Comparison of ENCODE assay signal across 8 mouse cellular contexts in the genomic region with DNA sequence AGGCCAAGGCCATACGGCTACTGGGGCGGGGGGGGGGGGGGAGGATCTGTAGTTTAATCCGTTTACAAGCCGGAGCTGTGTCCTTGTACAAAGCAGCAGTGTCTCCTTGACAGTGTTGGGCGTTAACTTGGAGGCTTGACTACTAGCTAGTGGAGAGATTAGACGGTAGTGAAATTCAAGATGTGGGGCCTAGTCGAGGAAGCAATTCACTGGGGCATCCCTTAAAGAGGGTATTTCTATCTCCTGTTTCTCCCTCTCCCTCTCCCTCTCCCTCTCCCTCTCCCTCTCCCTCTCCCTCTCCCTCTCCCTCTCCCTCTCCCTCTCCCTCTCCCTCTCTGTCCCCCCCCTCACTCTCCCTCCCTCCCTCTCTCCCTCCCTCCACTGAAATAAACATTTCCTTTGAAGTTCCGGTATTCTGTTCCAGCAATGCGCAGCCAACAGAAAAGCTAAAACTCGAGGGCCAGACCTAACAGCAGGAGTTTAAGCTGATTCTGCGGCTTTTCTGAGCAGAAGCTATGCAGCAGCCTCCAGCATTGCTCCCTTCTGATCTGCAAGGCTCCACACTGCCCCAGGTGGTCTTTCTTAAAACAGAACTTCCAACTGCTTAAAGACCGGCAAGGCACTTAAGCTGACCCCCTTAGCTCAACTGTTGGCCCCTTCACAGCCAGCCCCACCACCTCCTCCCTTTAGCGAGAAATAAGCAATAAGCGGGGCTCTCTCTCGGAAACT. TPM values are rescaled to one million over a fixed set of nuclear protein-coding genes. Genes with fewer than 3 reads are reported as not detected.
DNase-seq lines count a peak whose midpoint lies in the region; ATAC-seq and TF ChIP-seq lines count a peak whose summit lies in the region.

No protein-coding gene starts in this region.

- no peak for TF ChIP-seq POLR2A in heart, adult 2 months (IDR thresholded peaks at IDR 0.05; ENCODE audit: insufficient read depth, low read depth, low read length)

- H3K27me3 ChIP-seq in heart, adult 2 months (ENCODE audit: control insufficient read depth, insufficient read depth, low read length) = peaks cover 2% of the 10 kb centered on the region; the same call in 1 of the 2 replicates
- no peaks in the 10 kb centered on the region for H3K27me3 ChIP-seq in forebrain, postnatal 0 days (ENCODE audit: insufficient read depth, low read length)
- H3K27me3 ChIP-seq in kidney, embryonic 16.5 days (ENCODE audit: insufficient read depth, low read length) = no peaks in the 10 kb centered on the region
- H3K27me3 ChIP-seq in lung, embryonic 16.5 days (ENCODE audit: control insufficient read depth, insufficient read depth, low read depth, low read length) = no peaks in the 10 kb centered on the region

- DNase-seq in heart, adult 2 months = peak in 1 of 2 experiments; percentile 5
- DNase-seq in heart, adult 11 months = no peak
- peak; percentile 83 for DNase-seq in R1 (ENCODE audit: low read depth, low spot score)
- peak; percentile 79 for DNase-seq in forebrain, postnatal 0 days
- peak; percentile 29 for DNase-seq in right cerebral cortex, postnatal 14 days
- DNase-seq in adrenal gland, adult 18-20 months (ENCODE audit: low spot score in 2 of 2) = no peak

- peak; percentile 42 for TF ChIP-seq CTCF in heart, adult 2 months (IDR thresholded peaks at IDR 0.05)
- TF ChIP-seq CTCF in forebrain, postnatal 0 days (IDR thresholded peaks at IDR 0.05; ENCODE audit: low read depth) = peak; percentile 70

- TF ChIP-seq EP300 in heart, adult 2 months (IDR thresholded peaks at IDR 0.05; ENCODE audit: insufficient read depth, low read depth, low read length) = no peak

- no peaks in the 10 kb centered on the region for H3K9me3 ChIP-seq in forebrain, postnatal 0 days (ENCODE audit: low read length)
- H3K9me3 ChIP-seq in kidney, embryonic 16.5 days (ENCODE audit: low read length) = no peaks in the 10 kb centered on the region
- H3K9me3 ChIP-seq in lung, embryonic 16.5 days (ENCODE audit: control insufficient read depth, low read length) = no peaks in the 10 kb centered on the region

- 5% methylated on average over 15 of the region's 15 CpGs for WGBS in heart, adult 2 months
- 1% methylated on average over 15 of the region's 15 CpGs for WGBS in forebrain, postnatal 0 days
- under 1% methylated on average over 15 of the region's 15 CpGs for WGBS in kidney, embryonic 16.5 days
- under 1% methylated on average over 14 of the region's 15 CpGs for WGBS in lung, embryonic 16.5 days

- H3K4me2 ChIP-seq in forebrain, postnatal 0 days (ENCODE audit: low read depth) = peak overlapping the region; percentile 33
- peak overlapping the region; percentile 45 for H3K4me2 ChIP-seq in kidney, embryonic 16.5 days (replicated peaks; ENCODE audit: low read depth, low read length)
- peak overlapping the region; percentile 50 for H3K4me2 ChIP-seq in lung, embryonic 16.5 days (ENCODE audit: low read depth, low read length)

- no peaks in the 10 kb centered on the region for H3K79me2 ChIP-seq in heart, adult 2 months (replicated peaks; ENCODE audit: control insufficient read depth, insufficient read depth, low read length)

- H3K27ac ChIP-seq in heart, adult 2 months = no peak overlapping the region
- no peak overlapping the region for H3K27ac ChIP-seq in forebrain, postnatal 0 days (ENCODE audit: low read depth, low read length)
- H3K27ac ChIP-seq in kidney, embryonic 16.5 days (ENCODE audit: low read length) = no peak overlapping the region
- peak overlapping the region; percentile 25; the same call in 1 of the 2 replicates for H3K27ac ChIP-seq in lung, embryonic 16.5 days (ENCODE audit: low read length)

- H3K4me3 ChIP-seq in heart, adult 2 months = no peak overlapping the region
- no peak overlapping the region for H3K4me3 ChIP-seq in forebrain, postnatal 0 days (ENCODE audit: low read depth, low read length)
- peak overlapping the region; percentile 26; the same call in 1 of the 2 replicates for H3K4me3 ChIP-seq in kidney, embryonic 16.5 days (ENCODE audit: low read length)
- H3K4me3 ChIP-seq in lung, embryonic 16.5 days (ENCODE audit: low read length) = peak overlapping the region; percentile 22

- ATAC-seq in forebrain, postnatal 0 days = peak; percentile 77
- peak; percentile 69; the same call in 1 of the 2 replicates for ATAC-seq in kidney, embryonic 16.5 days (ENCODE audit: low FRiP score, low TSS enrichment)
- peak; percentile 71 for ATAC-seq in lung, embryonic 16.5 days (ENCODE audit: low read depth)

- no peaks in the 10 kb centered on the region for H3K4me1 ChIP-seq in heart, adult 2 months (ENCODE audit: control insufficient read depth, insufficient read depth, low read length)
- H3K4me1 ChIP-seq in forebrain, postnatal 0 days (ENCODE audit: insufficient read depth) = no peaks in the 10 kb centered on the region
- H3K4me1 ChIP-seq in kidney, embryonic 16.5 days (ENCODE audit: insufficient read depth, low read length) = peaks cover 12% of the 10 kb centered on the region; the same call in 1 of the 2 replicates
- peaks cover 8% of the 10 kb centered on the region for H3K4me1 ChIP-seq in lung, embryonic 16.5 days (replicated peaks; ENCODE audit: control insufficient read depth, insufficient read depth, low read length)

- H3K36me3 ChIP-seq in heart, adult 2 months (ENCODE audit: control insufficient read depth, insufficient read depth, low read length) = no peaks in the 10 kb centered on the region
- no peaks in the 10 kb centered on the region for H3K36me3 ChIP-seq in forebrain, postnatal 0 days (ENCODE audit: insufficient read depth)
- no peaks in the 10 kb centered on the region for H3K36me3 ChIP-seq in kidney, embryonic 16.5 days (ENCODE audit: insufficient read depth, low read length)
- H3K36me3 ChIP-seq in lung, embryonic 16.5 days (ENCODE audit: control insufficient read depth, insufficient read depth, low read length) = no peaks in the 10 kb centered on the region

- intact Hi-C loops in heart, adult 2 months (cut with DNase I) = loop anchor here (1.0 to 5.0 kb wide), 4 partner anchors 75 to 334 kb away; no protein-coding TSS in a partner anchor

- H3K9ac ChIP-seq in heart, adult 2 months (ENCODE audit: low read depth, low read length) = no peak overlapping the region
- H3K9ac ChIP-seq in forebrain, postnatal 0 days = no peak overlapping the region
- H3K9ac ChIP-seq in kidney, embryonic 16.5 days (replicated peaks; ENCODE audit: low read length) = no peak overlapping the region
- H3K9ac ChIP-seq in lung, embryonic 16.5 days (ENCODE audit: low read length) = peak overlapping the region; percentile 40; the same call in 1 of the 2 replicates

RNA-seq across cellular contexts. Expression of gene Thoc3, which starts 21.0 kb away (rescaled TPM):
- total RNA-seq in heart, adult 2 months (2021) = 10 to 100 TPM; 19.3 to 20.6 TPM
- 10.7 and 16.7 TPM in 2 replicates for polyA plus RNA-seq in heart, adult 2 months (2012; rRNA removed)
- total RNA-seq in forebrain, postnatal 0 days (2014; rRNA removed) = 51.5 and 57.0 TPM in 2 replicates
- 102 and 108 TPM in 2 replicates for polyA plus RNA-seq in forebrain, postnatal 0 days (2015; fragmentation: Nextera tagmentation; extraction: Ambion mirVana)
- polyA plus RNA-seq in kidney, embryonic 16.5 days (2015; fragmentation: Nextera tagmentation; extraction: Ambion mirVana) = 117 and 118 TPM in 2 replicates
- 98.2 and 101 TPM in 2 replicates for polyA plus RNA-seq in lung, embryonic 16.5 days (2015; fragmentation: Nextera tagmentation; extraction: Ambion mirVana)
- 10 to 100 TPM; 32.9 to 41.2 TPM for total RNA-seq in adrenal gland, adult 18-20 months (2021)

RNA-seq across cellular contexts. Expression of gene Simc1, which starts 55.9 kb away (rescaled TPM):
- total RNA-seq in heart, adult 2 months (2021) = 1 to 10 TPM; 1.7 TPM
- polyA plus RNA-seq in heart, adult 2 months (2012; rRNA removed) = 1.9 and 2.8 TPM in 2 replicates
- total RNA-seq in forebrain, postnatal 0 days (2014; rRNA removed) = 21.2 and 21.7 TPM in 2 replicates
- polyA plus RNA-seq in forebrain, postnatal 0 days (2015; fragmentation: Nextera tagmentation; extraction: Ambion mirVana) = 7.4 and 9.1 TPM in 2 replicates
- 11.0 and 14.2 TPM in 2 replicates for polyA plus RNA-seq in kidney, embryonic 16.5 days (2015; fragmentation: Nextera tagmentation; extraction: Ambion mirVana)
- 7.3 and 8.3 TPM in 2 replicates for polyA plus RNA-seq in lung, embryonic 16.5 days (2015; fragmentation: Nextera tagmentation; extraction: Ambion mirVana)
- 10 to 100 TPM; 18.4 to 28.0 TPM for total RNA-seq in adrenal gland, adult 18-20 months (2021)

Comparison
In these comparisons a context has a peak if more than half of its experiments do, and no peak if none do; other contexts are left out.
1. DNase-seq: peak in R1 (single experiment), forebrain, postnatal 0 days (single experiment) and right cerebral cortex, postnatal 14 days (single experiment); none in heart, adult 11 months (single experiment) and adrenal gland, adult 18-20 months (0 of 2).
2. H3K4me3 ChIP-seq: peak in kidney, embryonic 16.5 days (single experiment) and lung, embryonic 16.5 days (single experiment); none in heart, adult 2 months (single experiment) and forebrain, postnatal 0 days (single experiment).
3. Peak in every context shown above with its lines, with median percentiles within 50 percentile points of each other: ATAC-seq and H3K4me2 ChIP-seq.